Mouse (Mus musculus) embryonic facial prominence, embryonic 13.5 days (tissue): ENCODE data around the gene Adck1. TPM values are rescaled to one million over a fixed set of nuclear protein-coding genes. Genes with fewer than 3 reads are reported as not detected.
"Not testable (repeated sequence)": the region's sequence is repeated elsewhere in the genome, so short reads cannot be mapped to it uniquely, and the experiment has no call there.

Experiments
- ATAC-seq: fragments of 200-750 bp; cut with Nextera tagmentation; 2 replicates; pipeline ENCODE4 v1.8.0; 2017; ENCODE audit warnings: low read depth; ENCODE audit not compliant: insufficient number of reproducible peaks, insufficient read depth, low FRiP score, low TSS enrichment
- H3K27ac ChIP-seq: fragments of 300-500 bp; sonication (generic); 2 replicates; pipeline ENCODE4 v1.5.1; 2015; ENCODE audit warnings: moderate library complexity, mild to moderate bottlenecking, inconsistent platforms
- H3K27me3 ChIP-seq: fragments of 300-500 bp; sonication (generic); 2 replicates; pipeline ENCODE4 v1.6.1; 2015; ENCODE audit warnings: mild to moderate bottlenecking, inconsistent platforms
- H3K36me3 ChIP-seq: fragments of 300-500 bp; sonication (generic); 2 replicates; pipeline ENCODE4 v1.6.1; 2015; ENCODE audit warnings: mild to moderate bottlenecking, inconsistent platforms
- H3K4me1 ChIP-seq: fragments of 300-500 bp; sonication (generic); 2 replicates; pipeline ENCODE4 v1.6.1; 2015; ENCODE audit warnings: inconsistent platforms
- H3K4me2 ChIP-seq: fragments of 300-500 bp; sonication (generic); 2 replicates; pipeline ENCODE4 v1.6.1; 2015; ENCODE audit warnings: moderate library complexity, mild to moderate bottlenecking, inconsistent platforms
- H3K4me3 ChIP-seq: fragments of 300-500 bp; sonication (generic); 2 replicates; pipeline ENCODE4 v1.5.1; 2015; ENCODE audit warnings: mild to moderate bottlenecking, inconsistent platforms
- H3K9ac ChIP-seq: fragments of 300-500 bp; sonication (generic); 2 replicates; pipeline ENCODE4 v1.6.1; 2015; ENCODE audit warnings: mild to moderate bottlenecking, inconsistent platforms
- H3K9me3 ChIP-seq: fragments of 300-500 bp; sonication (generic); 2 replicates; pipeline ENCODE4 v1.6.1; 2016; ENCODE audit warnings: inconsistent platforms
- WGBS: fragments of 180-500 bp; shearing (Covaris S2); methylation state at CpG from one replicate; pipeline ENCODE4 v1.1.7; 2015; ENCODE audit warnings: mixed read lengths; 5-methylcytosine and 5-hydroxymethylcytosine counted together
- polyA plus RNA-seq: library from polyadenylated mRNA; unstranded; fragments of >200 nt; fragmentation: Nextera tagmentation; extraction: Ambion mirVana; gene quantifications from 2 replicates; pipeline ENCODE4 v1.2.1, GENCODE M21; 2015

Adck1 gene
- polyA plus RNA-seq, 1 experiment from 2014 or later, result 23.3 TPM

- no peak for ATAC-seq
- H3K27ac ChIP-seq, result no peak overlapping the region
- H3K27me3 ChIP-seq, result no peaks in the 10 kb centered on the region
- peaks cover 34% of the 10 kb centered on the region for H3K36me3 ChIP-seq
- 74% methylated on average over 1 of the region's 1 CpGs for WGBS
- no peak overlapping the region for H3K9ac ChIP-seq
- H3K4me3 ChIP-seq, result no peak overlapping the region
- H3K4me1 ChIP-seq, result no peaks in the 10 kb centered on the region
- H3K4me2 ChIP-seq, result no peak overlapping the region
- no peaks in the 10 kb centered on the region for H3K9me3 ChIP-seq
Measured at GRCm38 (mm10) chr12:88459461-88459860, 99.1 kb downstream of the Adck1 start.

GRCm38 (mm10) chr12:88461026-88461425 lies 100.7 kb downstream of the Adck1 start:
- Histone ChIP-seq H3K9ac (no peak overlapping the region), H3K4me1 (no peaks in the 10 kb centered on the region), H3K4me3 (no peak overlapping the region), H3K27ac (no peak overlapping the region), H3K4me2 (no peak overlapping the region), H3K36me3 (peaks cover 23% of the 10 kb centered on the region), H3K27me3 (no peaks in the 10 kb centered on the region), H3K9me3 (no peaks in the 10 kb centered on the region)
- WGBS, result 90% methylated on average over 6 of the region's 6 CpGs
- ATAC-seq, result no peak

- H3K4me3 ChIP-seq, result no peak overlapping the region
- H3K36me3 ChIP-seq, result peaks cover 19% of the 10 kb centered on the region
- no peaks in the 10 kb centered on the region for H3K4me1 ChIP-seq
- H3K4me2 ChIP-seq, result no peak overlapping the region
- H3K27ac ChIP-seq, result no peak overlapping the region
- WGBS, result 77% methylated on average over 10 of the region's 10 CpGs
- H3K9me3 ChIP-seq, result no peaks in the 10 kb centered on the region
- ATAC-seq, result no peak
- no peak overlapping the region for H3K9ac ChIP-seq
- H3K27me3 ChIP-seq, result no peaks in the 10 kb centered on the region
Measured at GRCm38 (mm10) chr12:88463588-88464290, 103.4 kb downstream of the Adck1 start.

GRCm38 (mm10) chr12:88466801-88467200 lies 106.4 kb downstream of the Adck1 start:
- 79% methylated on average over 6 of the region's 6 CpGs for WGBS
- H3K36me3 ChIP-seq, result 0 out of 2 replicates have a peak, but pooled peaks cover 4% of the 10 kb centered on the region
- no peak overlapping the region for H3K9ac ChIP-seq
- no peak for ATAC-seq
- no peaks in the 10 kb centered on the region for H3K9me3 ChIP-seq
- no peak overlapping the region for H3K27ac ChIP-seq
- H3K27me3 ChIP-seq, result no peaks in the 10 kb centered on the region
- H3K4me1 ChIP-seq, result no peaks in the 10 kb centered on the region
- no peak overlapping the region for H3K4me3 ChIP-seq
- no peak overlapping the region for H3K4me2 ChIP-seq

- no peak overlapping the region for H3K4me2 ChIP-seq
- H3K4me1 ChIP-seq, result no peaks in the 10 kb centered on the region
- H3K9ac ChIP-seq, result no peak overlapping the region
- no peak overlapping the region for H3K27ac ChIP-seq
- H3K4me3 ChIP-seq, result no peak overlapping the region
- 61% methylated on average over 3 of the region's 3 CpGs for WGBS
- H3K27me3 ChIP-seq, result no peaks in the 10 kb centered on the region
- no peaks in the 10 kb centered on the region for H3K9me3 ChIP-seq
- no peak for ATAC-seq
- H3K36me3 ChIP-seq, result 0 out of 2 replicates have a peak, but pooled peaks cover 3% of the 10 kb centered on the region
Measured at GRCm38 (mm10) chr12:88467257-88467656, 106.9 kb downstream of the Adck1 start.

- Histone ChIP-seq H3K27ac (no peak overlapping the region), H3K9ac (no peak overlapping the region), H3K9me3 (no peaks in the 10 kb centered on the region), H3K4me3 (no peak overlapping the region), H3K4me2 (no peak overlapping the region), H3K4me1 (no peaks in the 10 kb centered on the region), H3K27me3 (no peaks in the 10 kb centered on the region), H3K36me3 (no peaks in the 10 kb centered on the region)
- no peak for ATAC-seq
- 71% methylated on average over 5 of the region's 5 CpGs for WGBS
Measured at GRCm38 (mm10) chr12:88467935-88468465, 107.6 kb downstream of the Adck1 start.

- Histone ChIP-seq H3K4me3 (no peak overlapping the region), H3K9me3 (no peaks in the 10 kb centered on the region), H3K9ac (no peak overlapping the region), H3K27me3 (no peaks in the 10 kb centered on the region), H3K4me2 (no peak overlapping the region), H3K27ac (no peak overlapping the region), H3K36me3 (no peaks in the 10 kb centered on the region), H3K4me1 (no peaks in the 10 kb centered on the region)
- 78% methylated on average over 6 of the region's 6 CpGs for WGBS
- no peak for ATAC-seq
Measured at GRCm38 (mm10) chr12:88468691-88469090, 108.3 kb downstream of the Adck1 start.

- ATAC-seq, H3K9me3 ChIP-seq, H3K9ac ChIP-seq, H3K4me2 ChIP-seq, H3K27me3 ChIP-seq, H3K4me3 ChIP-seq, H3K27ac ChIP-seq, H3K4me1 ChIP-seq, H3K36me3 ChIP-seq: not testable (repeated sequence)
- WGBS, result 60% methylated on average over 10 of the region's 10 CpGs
Measured at GRCm38 (mm10) chr12:88471884-88472283, 111.5 kb downstream of the Adck1 start.

GRCm38 (mm10) chr12:88472832-88473231 lies 112.5 kb downstream of the Adck1 start:
- no peak for ATAC-seq
- no peak overlapping the region for H3K4me3 ChIP-seq
- H3K27me3 ChIP-seq, result no peaks in the 10 kb centered on the region
- H3K27ac ChIP-seq, result no peak overlapping the region
- H3K9ac ChIP-seq, result no peak overlapping the region
- no peak overlapping the region for H3K4me2 ChIP-seq
- WGBS, result 47% methylated on average over 3 of the region's 3 CpGs
- no peaks in the 10 kb centered on the region for H3K36me3 ChIP-seq
- no peaks in the 10 kb centered on the region for H3K9me3 ChIP-seq
- H3K4me1 ChIP-seq, result no peaks in the 10 kb centered on the region

GRCm38 (mm10) chr12:88473796-88474195 lies 113.4 kb downstream of the Adck1 start:
- WGBS, result 71% methylated on average over 6 of the region's 6 CpGs
- H3K27ac ChIP-seq, result no peak overlapping the region

GRCm38 (mm10) chr12:88475833-88476232 lies 115.5 kb downstream of the Adck1 start:
- no peak overlapping the region for H3K27ac ChIP-seq
- H3K4me3 ChIP-seq, result no peak overlapping the region
- ATAC-seq, result no peak
- WGBS, result 92% methylated on average over 3 of the region's 3 CpGs
- no peak overlapping the region for H3K9ac ChIP-seq
- no peaks in the 10 kb centered on the region for H3K27me3 ChIP-seq
- no peaks in the 10 kb centered on the region for H3K4me1 ChIP-seq
- no peak overlapping the region for H3K4me2 ChIP-seq
- H3K36me3 ChIP-seq, result no peaks in the 10 kb centered on the region
- H3K9me3 ChIP-seq, result no peaks in the 10 kb centered on the region

More at GRCm38 (mm10) chr12:88473796-88474195, 113.4 kb downstream of the Adck1 start:
- ATAC-seq, result no peak
- Histone ChIP-seq H3K27me3 (no peaks in the 10 kb centered on the region), H3K4me1 (no peaks in the 10 kb centered on the region), H3K9me3 (no peaks in the 10 kb centered on the region), H3K4me3 (no peak overlapping the region), H3K4me2 (no peak overlapping the region), H3K36me3 (no peaks in the 10 kb centered on the region), H3K9ac (no peak overlapping the region)

- H3K4me2 ChIP-seq, result no peak overlapping the region
- H3K36me3 ChIP-seq, result no peaks in the 10 kb centered on the region
- ATAC-seq, result no peak
- no peak overlapping the region for H3K27ac ChIP-seq
- no peak overlapping the region for H3K4me3 ChIP-seq
- H3K27me3 ChIP-seq, result no peaks in the 10 kb centered on the region
- H3K9me3 ChIP-seq, result no peaks in the 10 kb centered on the region
- H3K4me1 ChIP-seq, result no peaks in the 10 kb centered on the region
- H3K9ac ChIP-seq, result no peak overlapping the region
- WGBS, result 82% methylated on average over 6 of the region's 6 CpGs
Measured at GRCm38 (mm10) chr12:88476702-88477101, 116.3 kb downstream of the Adck1 start.
